Mouse (Mus musculus): ENCODE data around the gene Alpk3. TPM values are rescaled to one million over a fixed set of nuclear protein-coding genes. Genes with fewer than 3 reads are reported as not detected.

Alpk3 gene
- polyA plus RNA-seq, 2 experiments: 3.5 to 3.9 TPM

DNA sequence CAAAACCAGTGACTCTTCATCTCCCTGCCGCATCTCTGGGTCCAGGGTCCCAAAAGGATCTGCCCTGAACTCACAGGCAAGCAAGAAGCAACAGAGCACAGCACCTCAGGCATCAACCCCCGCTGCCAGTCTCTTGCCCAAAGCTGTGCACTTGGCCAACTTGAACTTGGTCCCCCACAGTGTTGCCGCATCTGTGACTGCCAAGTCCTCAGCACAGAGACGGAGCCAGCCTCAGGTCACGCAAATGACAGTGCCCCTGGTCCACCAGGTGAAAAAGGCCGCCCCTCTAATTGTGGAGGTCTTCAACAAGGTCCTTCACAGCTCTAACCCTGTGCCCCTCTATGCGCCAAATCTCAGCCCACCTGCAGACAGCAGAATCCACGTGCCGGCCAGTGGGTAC lies 32.7 kb upstream of the Alpk3 start:
- Histone ChIP-seq H3K9ac (ENCODE audit: low read depth, low read length, severe bottlenecking) (no peak overlapping the region), H3K9me3 (ENCODE audit: control insufficient read depth, low read length) (no peaks in the 10 kb centered on the region), H3K4me1 (ENCODE audit: control insufficient read depth, insufficient read depth, low read length) (no peaks in the 10 kb centered on the region), H3K4me2 (replicated peaks; ENCODE audit: low read depth, low read length, severe bottlenecking) (no peak overlapping the region), H3K4me3 (replicated peaks; ENCODE audit: low read length) (no peak overlapping the region), H3K27ac (replicated peaks; ENCODE audit: low read depth, low read length) (no peak overlapping the region), H3K36me3 (ENCODE audit: control insufficient read depth, insufficient read depth, low read length) (peaks cover 64% of the 10 kb centered on the region), H3K27me3 (ENCODE audit: control insufficient read depth, insufficient read depth, low read length) (no peaks in the 10 kb centered on the region)
- ATAC-seq (ENCODE audit: low FRiP score, low read depth): no peak
- no peak for DNase-seq (ENCODE audit: low spot score)
- no peak for TF ChIP-seq POLR2A (IDR thresholded peaks at IDR 0.05; ENCODE audit: borderline replicate concordance, extremely low read depth, insufficient read depth, insufficient read length)
- 98% methylated on average over 9 of the region's 9 CpGs for WGBS

DNA sequence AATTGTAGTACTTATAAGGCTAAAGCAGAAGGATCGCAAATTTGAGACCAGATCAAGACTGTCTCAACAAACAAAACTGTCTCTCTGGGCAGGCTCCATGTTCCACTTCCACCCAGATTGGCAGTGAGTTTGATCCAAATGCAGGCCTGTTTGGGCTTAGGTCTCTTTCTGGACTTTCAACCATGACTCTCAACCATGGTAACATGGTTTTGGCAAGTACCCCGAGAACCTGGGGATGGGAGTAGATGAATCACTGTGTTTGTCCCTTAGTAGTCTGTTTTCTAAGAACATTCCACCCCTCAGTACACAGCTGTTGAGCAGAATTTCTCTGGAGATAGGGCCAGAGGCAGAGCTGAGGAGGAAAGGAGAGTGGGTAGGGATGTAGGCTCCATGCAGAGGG lies 31.6 kb upstream of the Alpk3 start:
- no peak overlapping the region for H3K4me3 ChIP-seq (replicated peaks; ENCODE audit: low read length)
- WGBS: 100% methylated on average over 2 of the region's 2 CpGs

DNA sequence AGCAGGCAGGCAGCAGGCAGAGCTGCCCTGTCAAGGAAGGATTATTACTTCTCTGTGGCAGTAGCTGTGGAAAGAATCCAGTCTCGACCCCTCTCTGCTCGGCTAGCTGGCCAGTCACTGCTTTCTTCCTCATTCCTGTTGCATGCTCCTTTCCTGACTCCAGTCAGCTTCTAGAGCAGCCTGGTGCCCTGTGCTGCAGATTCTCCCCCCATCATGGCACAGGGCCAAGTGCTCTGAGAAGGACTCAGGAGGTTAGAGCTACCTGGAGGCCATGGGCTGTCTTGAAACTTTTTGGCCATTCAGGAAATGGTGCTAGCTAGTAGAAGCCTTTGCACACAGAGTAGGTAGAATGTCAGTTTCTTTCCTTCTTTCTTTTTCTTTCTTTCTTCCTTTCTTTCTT lies 17.7 kb upstream of the Alpk3 start:
- Histone ChIP-seq H3K9ac (ENCODE audit: low read depth, low read length, severe bottlenecking) (no peak overlapping the region), H3K4me2 (replicated peaks; ENCODE audit: low read depth, low read length, severe bottlenecking) (no peak overlapping the region), H3K27ac (replicated peaks; ENCODE audit: low read depth, low read length) (no peak overlapping the region), H3K4me3 (replicated peaks; ENCODE audit: low read length) (no peak overlapping the region), H3K27me3 (ENCODE audit: control insufficient read depth, insufficient read depth, low read length) (no peaks in the 10 kb centered on the region), H3K4me1 (ENCODE audit: control insufficient read depth, insufficient read depth, low read length) (no peaks in the 10 kb centered on the region), H3K9me3 (ENCODE audit: control insufficient read depth, low read length) (no peaks in the 10 kb centered on the region), H3K36me3 (ENCODE audit: control insufficient read depth, insufficient read depth, low read length) (peaks cover 81% of the 10 kb centered on the region)
- ATAC-seq (ENCODE audit: low FRiP score, low read depth) (no peak), DNase-seq (ENCODE audit: low spot score) (no peak)
- WGBS: 78% methylated on average over 2 of the region's 2 CpGs
- TF ChIP-seq POLR2A (IDR thresholded peaks at IDR 0.05; ENCODE audit: borderline replicate concordance, extremely low read depth, insufficient read depth, insufficient read length): no peak

More for the DNA sequence above, 31.6 kb upstream of the Alpk3 start:
- Histone ChIP-seq H3K36me3 (ENCODE audit: control insufficient read depth, insufficient read depth, low read length) (peaks cover 75% of the 10 kb centered on the region), H3K27ac (replicated peaks; ENCODE audit: low read depth, low read length) (no peak overlapping the region), H3K9me3 (ENCODE audit: control insufficient read depth, low read length) (no peaks in the 10 kb centered on the region), H3K4me2 (replicated peaks; ENCODE audit: low read depth, low read length, severe bottlenecking) (no peak overlapping the region), H3K27me3 (ENCODE audit: control insufficient read depth, insufficient read depth, low read length) (no peaks in the 10 kb centered on the region), H3K9ac (ENCODE audit: low read depth, low read length, severe bottlenecking) (no peak overlapping the region), H3K4me1 (ENCODE audit: control insufficient read depth, insufficient read depth, low read length) (no peaks in the 10 kb centered on the region)
- DNase-seq (ENCODE audit: low spot score): no peak
- no peak for TF ChIP-seq POLR2A (IDR thresholded peaks at IDR 0.05; ENCODE audit: borderline replicate concordance, extremely low read depth, insufficient read depth, insufficient read length)
- no peak for ATAC-seq (ENCODE audit: low FRiP score, low read depth)

DNA sequence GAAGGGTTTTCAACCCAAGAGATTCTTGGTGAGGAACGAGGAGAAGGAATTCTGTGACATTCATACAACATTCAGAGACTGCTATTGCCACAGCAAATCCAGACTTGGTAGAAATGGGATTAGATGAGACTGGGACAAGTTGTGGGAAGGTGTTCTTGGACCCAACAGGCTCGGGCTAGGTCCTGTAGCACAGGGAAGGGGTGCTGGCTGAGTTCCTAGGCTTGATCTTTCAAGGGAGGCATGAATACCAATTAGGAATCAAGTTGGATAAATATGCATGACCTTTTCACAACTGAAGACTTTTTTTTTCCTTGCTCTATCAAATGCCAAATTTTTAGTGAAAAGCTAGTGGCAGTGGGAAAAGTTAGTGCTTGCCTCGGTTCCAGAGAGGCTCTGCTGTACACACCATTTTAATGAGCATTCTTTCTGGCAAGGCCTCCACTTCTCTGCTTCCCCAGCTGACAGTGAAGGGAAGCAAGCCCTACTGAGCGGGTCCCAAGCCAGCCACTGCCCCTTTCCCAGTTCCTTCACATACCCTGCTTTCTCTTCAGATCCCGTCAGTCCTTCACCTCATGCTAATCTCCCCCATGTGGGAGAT lies 14.3 kb upstream of the Alpk3 start:
- H3K9ac ChIP-seq (ENCODE audit: low read depth, low read length, severe bottlenecking): no peak overlapping the region
- ATAC-seq (ENCODE audit: low FRiP score, low read depth) (no peak), DNase-seq (ENCODE audit: low spot score) (no peak)
- H3K27ac ChIP-seq (replicated peaks; ENCODE audit: low read depth, low read length): no peak overlapping the region
- no peaks in the 10 kb centered on the region for H3K4me1 ChIP-seq (ENCODE audit: control insufficient read depth, insufficient read depth, low read length)
- no peaks in the 10 kb centered on the region for H3K27me3 ChIP-seq (ENCODE audit: control insufficient read depth, insufficient read depth, low read length)
- peaks cover 60% of the 10 kb centered on the region for H3K36me3 ChIP-seq (ENCODE audit: control insufficient read depth, insufficient read depth, low read length)
- TF ChIP-seq POLR2A (IDR thresholded peaks at IDR 0.05; ENCODE audit: borderline replicate concordance, extremely low read depth, insufficient read depth, insufficient read length): no peak
- H3K4me3 ChIP-seq (replicated peaks; ENCODE audit: low read length): no peak overlapping the region
- no peaks in the 10 kb centered on the region for H3K9me3 ChIP-seq (ENCODE audit: control insufficient read depth, low read length)
- 85% methylated on average over 5 of the region's 5 CpGs for WGBS
- H3K4me2 ChIP-seq (replicated peaks; ENCODE audit: low read depth, low read length, severe bottlenecking): no peak overlapping the region

DNA sequence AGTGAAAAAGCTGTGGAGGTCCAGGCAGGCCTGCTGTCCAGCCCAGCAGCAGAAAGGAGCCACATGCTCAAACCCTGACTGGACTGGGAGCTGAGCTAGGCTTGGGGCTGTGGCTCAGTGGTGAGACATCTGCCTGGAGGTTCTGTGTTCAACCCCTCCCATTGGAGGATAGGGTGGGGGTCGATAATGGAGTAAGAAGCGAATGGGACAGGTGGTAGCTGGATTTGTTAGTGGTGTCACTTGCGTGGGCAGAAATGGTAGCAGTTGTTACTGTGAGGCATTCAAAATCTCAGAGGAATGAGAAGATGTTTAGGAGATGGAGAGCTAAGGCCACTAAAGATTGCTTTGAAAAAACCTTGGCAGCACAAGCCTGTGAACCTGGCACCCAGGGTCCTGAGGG lies 9.6 kb upstream of the Alpk3 start:
- peaks cover 16% of the 10 kb centered on the region for H3K36me3 ChIP-seq (ENCODE audit: control insufficient read depth, insufficient read depth, low read length)
- no peaks in the 10 kb centered on the region for H3K27me3 ChIP-seq (ENCODE audit: control insufficient read depth, insufficient read depth, low read length)
- H3K9ac ChIP-seq (ENCODE audit: low read depth, low read length, severe bottlenecking): no peak overlapping the region
- no peak for DNase-seq (ENCODE audit: low spot score)
- TF ChIP-seq POLR2A (IDR thresholded peaks at IDR 0.05; ENCODE audit: borderline replicate concordance, extremely low read depth, insufficient read depth, insufficient read length): no peak
- no peak for ATAC-seq (ENCODE audit: low FRiP score, low read depth)
- H3K4me2 ChIP-seq (replicated peaks; ENCODE audit: low read depth, low read length, severe bottlenecking): no peak overlapping the region
- H3K4me1 ChIP-seq (ENCODE audit: control insufficient read depth, insufficient read depth, low read length): no peaks in the 10 kb centered on the region
- no peak overlapping the region for H3K27ac ChIP-seq (replicated peaks; ENCODE audit: low read depth, low read length)
- no peaks in the 10 kb centered on the region for H3K9me3 ChIP-seq (ENCODE audit: control insufficient read depth, low read length)
- H3K4me3 ChIP-seq (replicated peaks; ENCODE audit: low read length): no peak overlapping the region
- WGBS: 87% methylated on average over 3 of the region's 3 CpGs

DNA sequence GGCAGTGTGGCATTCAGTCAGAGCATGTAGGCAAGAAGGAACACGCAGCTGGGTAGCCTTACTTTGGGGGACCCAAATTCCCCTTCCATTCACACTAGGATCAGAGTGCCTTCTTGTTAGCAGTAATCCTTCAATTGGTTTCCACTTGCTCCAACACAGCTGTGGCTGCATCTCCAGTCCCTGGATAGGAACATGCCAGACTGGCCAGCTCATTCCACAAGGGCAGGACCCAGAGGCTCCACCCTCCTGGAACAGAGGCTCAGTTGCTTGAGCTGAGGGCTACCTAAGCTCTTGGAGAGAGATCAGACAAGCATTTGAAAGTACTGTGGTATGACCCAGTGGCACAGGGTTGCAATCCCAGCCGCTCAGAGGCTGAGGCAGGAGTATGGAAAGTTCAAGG lies 8.9 kb upstream of the Alpk3 start:
- H3K27ac ChIP-seq (replicated peaks; ENCODE audit: low read depth, low read length): no peak overlapping the region
- no peaks in the 10 kb centered on the region for H3K4me1 ChIP-seq (ENCODE audit: control insufficient read depth, insufficient read depth, low read length)
- no peak overlapping the region for H3K4me2 ChIP-seq (replicated peaks; ENCODE audit: low read depth, low read length, severe bottlenecking)
- no peak for DNase-seq (ENCODE audit: low spot score)
- no peak overlapping the region for H3K4me3 ChIP-seq (replicated peaks; ENCODE audit: low read length)
- no peak for ATAC-seq (ENCODE audit: low FRiP score, low read depth)
- WGBS: 86% methylated on average over 2 of the region's 2 CpGs
- TF ChIP-seq POLR2A (IDR thresholded peaks at IDR 0.05; ENCODE audit: borderline replicate concordance, extremely low read depth, insufficient read depth, insufficient read length): no peak
- no peaks in the 10 kb centered on the region for H3K9me3 ChIP-seq (ENCODE audit: control insufficient read depth, low read length)
- no peak overlapping the region for H3K9ac ChIP-seq (ENCODE audit: low read depth, low read length, severe bottlenecking)
- peaks cover 13% of the 10 kb centered on the region for H3K36me3 ChIP-seq (ENCODE audit: control insufficient read depth, insufficient read depth, low read length)
- H3K27me3 ChIP-seq (ENCODE audit: control insufficient read depth, insufficient read depth, low read length): no peaks in the 10 kb centered on the region

All from limb, embryonic 14.5 days (tissue).